Mouse (Mus musculus) G1E-ER4 (cell line): ENCODE measurements around the gene Filip1l. TPM values are rescaled to one million over a fixed set of nuclear protein-coding genes. Genes with fewer than 3 reads are reported as not detected.

ENCODE experiments used
- GATA1 ChIP-seq: IDR thresholded peaks from one replicate; pipeline ENCODE4 v1.8.0; 2012; ENCODE audit warnings: low read length, inconsistent platforms
- polyA plus RNA-seq: library from polyadenylated mRNA; stranded (reverse); fragments of >175 nt; gene quantifications from 2 replicates; pipeline ENCODE4 v1.2.3, GENCODE M21; 2012

The Filip1l gene
- polyA plus RNA-seq, 1 experiment, result not detected

DNA sequence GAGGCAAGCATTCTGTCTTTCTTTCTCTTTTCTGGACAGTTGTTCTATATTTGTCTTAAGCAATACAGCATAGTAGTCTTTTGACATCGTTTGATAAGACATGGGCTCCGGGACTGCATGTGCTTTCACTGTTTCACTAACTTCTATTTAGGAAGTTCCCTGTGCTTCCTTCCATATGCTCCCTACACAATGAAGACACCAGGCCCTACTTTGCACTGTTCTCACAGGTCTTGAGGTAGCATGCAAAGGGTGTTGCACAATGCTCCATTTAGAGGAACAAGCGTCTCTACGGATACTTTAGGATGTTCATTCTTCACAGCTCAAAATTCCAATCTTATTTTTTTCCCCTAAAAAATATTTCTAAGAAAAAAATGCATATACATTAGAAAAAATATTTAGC, 151.8 kb downstream of the Filip1l start:
- TF ChIP-seq GATA1, result no peak

GRCm38 (mm10) chr16:57506133-57506532, 153.2 kb downstream of the Filip1l start:
- TF ChIP-seq GATA1, result no peak

DNA sequence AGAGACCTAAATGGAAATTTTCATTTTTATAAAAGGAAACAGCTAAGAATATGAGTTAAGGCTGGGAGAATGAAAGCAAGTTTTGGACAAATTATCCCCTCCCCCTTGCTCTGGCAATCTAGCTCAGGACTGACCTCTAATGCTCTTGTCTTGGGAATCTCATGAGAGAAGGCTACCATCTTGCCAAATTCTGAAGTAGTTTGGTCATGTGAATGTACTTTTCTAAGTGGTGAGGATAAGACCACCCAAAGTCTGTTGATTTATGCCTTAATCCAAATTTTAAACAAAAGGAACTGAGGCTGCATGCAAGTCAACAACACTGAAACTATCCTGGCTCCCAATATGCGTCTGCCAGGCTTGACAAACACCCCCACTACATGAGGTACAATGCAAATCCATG, 155.5 kb downstream of the Filip1l start:
- no peak for TF ChIP-seq GATA1

DNA sequence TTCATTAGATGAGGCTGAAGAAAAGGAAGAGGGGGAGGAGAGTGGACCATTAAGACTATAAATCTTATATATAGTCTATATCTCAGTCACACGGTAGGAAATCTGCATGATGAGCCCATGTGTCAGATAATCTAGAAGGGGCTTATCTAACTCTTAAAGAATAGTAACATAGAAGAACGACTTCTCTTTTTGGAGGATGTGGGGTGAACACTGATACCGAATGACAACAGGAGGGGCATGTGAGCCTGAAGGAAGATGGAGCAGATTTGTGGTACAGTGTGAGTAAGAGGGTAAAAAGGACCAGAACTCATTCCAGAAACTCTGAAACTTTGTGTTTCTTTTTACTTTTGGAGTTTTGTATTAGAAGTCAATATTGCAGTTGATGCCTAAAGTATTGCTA, 156.2 kb downstream of the Filip1l start:
- TF ChIP-seq GATA1, result no peak

GRCm38 (mm10) chr16:57513562-57513961, 160.7 kb downstream of the Filip1l start:
- no peak for TF ChIP-seq GATA1

DNA sequence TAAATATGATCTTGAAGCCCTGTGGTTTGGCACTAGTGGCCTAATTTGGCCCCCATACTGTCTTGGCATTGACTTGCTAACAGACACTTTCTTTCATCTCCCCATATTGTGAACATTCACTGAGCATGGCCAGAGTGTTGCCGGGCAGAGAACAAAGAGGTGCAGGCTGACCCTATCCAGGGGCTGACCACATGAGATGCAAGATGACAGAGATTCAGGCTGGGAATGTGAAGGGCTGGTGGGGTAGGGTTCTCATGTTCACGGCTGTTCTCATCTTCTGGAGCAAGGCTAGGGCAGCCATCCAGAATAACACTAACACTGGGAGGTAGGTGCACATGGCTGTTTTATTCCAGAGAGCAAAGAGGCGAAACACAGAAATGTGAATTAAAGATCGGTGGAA, 161.5 kb downstream of the Filip1l start:
- TF ChIP-seq GATA1, result no peak

- TF ChIP-seq GATA1, result no peak
These were observed 162.7 kb downstream of the Filip1l start for GRCm38 (mm10) chr16:57515636-57516035.

DNA sequence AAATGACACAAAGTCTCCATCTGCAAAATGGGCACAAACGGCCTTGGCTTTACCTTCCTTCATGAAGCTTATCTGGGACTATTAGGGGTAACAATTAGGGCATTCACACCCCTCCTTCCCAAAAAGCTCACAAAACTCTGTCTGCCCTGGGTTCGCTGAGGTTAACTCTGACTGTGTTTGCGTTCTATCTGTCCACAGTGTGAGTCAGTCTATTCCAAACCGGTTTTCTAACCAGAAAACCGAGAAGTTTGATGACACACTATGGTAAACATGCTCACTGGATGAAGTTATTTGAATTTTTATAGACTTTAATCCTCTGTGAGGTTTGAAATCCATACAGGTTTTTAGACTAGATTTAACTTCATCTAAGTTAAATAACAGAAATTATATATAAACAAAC, 172.2 kb downstream of the Filip1l start:
- no peak for TF ChIP-seq GATA1

GRCm38 (mm10) chr16:57525476-57525875, 172.6 kb downstream of the Filip1l start:
- TF ChIP-seq GATA1, result no peak

DNA sequence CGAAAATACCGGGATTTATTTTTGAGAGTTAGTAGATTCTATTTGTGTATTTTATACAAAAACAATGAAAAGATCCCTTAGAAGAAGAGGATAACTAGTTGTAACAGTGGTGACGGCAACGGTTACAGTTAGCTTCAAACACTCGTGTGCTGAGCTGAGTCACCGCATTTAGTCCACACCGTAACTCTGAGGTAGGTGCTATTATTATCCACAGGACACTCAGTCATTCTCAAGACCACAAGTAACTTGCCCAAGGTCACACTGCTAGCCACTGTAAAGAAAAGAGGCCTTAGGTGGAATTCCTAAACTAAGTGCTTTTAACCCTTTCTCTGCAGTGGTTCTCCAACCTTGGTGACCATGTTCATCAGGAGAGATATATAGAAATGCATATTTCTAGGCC, 174.0 kb downstream of the Filip1l start:
- TF ChIP-seq GATA1, result no peak

DNA sequence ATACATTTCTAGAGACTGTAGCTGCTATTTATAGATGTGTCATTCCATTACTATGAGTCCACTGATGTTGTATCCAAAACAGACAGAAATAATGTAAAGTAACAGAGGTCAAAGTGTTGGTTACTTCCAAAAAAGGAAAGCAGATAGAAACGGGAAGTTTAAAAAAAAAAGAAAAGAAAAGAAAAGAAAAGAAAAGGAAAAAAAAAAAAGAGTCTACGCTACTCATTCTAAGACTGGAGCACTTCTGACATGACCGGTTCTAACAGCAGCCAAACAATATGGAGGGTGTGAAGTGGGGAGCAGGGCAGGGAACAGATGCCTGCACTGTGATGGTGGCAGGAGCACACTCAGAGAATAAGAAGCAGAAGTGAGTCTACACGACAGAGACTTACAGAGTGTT, 175.6 kb downstream of the Filip1l start:
- no peak for TF ChIP-seq GATA1

GRCm38 (mm10) chr16:57530547-57530946, 177.7 kb downstream of the Filip1l start:
- no peak for TF ChIP-seq GATA1

GRCm38 (mm10) chr16:57532081-57532493, 179.2 kb downstream of the Filip1l start:
- TF ChIP-seq GATA1, result no peak

DNA sequence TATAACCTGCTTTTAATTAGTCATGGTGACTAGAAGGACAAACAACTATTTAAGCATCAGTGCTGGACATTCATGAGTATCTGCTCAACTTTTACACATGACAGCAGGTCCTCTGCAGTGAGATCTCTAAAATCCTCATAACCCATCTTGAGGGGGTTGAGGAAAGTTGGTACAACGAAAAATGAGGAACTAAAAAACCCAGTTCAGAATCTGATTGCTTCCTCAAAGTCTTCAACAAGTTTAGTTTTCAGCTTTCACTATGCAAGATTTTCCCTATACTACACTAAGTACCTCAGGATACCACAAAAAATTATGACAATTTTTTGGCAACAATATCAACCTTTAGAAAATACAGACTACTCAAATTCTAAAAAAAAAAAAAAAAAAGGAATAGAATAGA, 181.5 kb downstream of the Filip1l start:
- TF ChIP-seq GATA1, result no peak

GRCm38 (mm10) chr16:57534811-57535210, 181.9 kb downstream of the Filip1l start:
- no peak for TF ChIP-seq GATA1

- no peak for TF ChIP-seq GATA1
These were observed 183.6 kb downstream of the Filip1l start for GRCm38 (mm10) chr16:57536511-57536910.

- TF ChIP-seq GATA1, result no peak
These were observed 190.3 kb downstream of the Filip1l start for GRCm38 (mm10) chr16:57543243-57543642.

- TF ChIP-seq GATA1, result no peak
These were observed 191.5 kb downstream of the Filip1l start for GRCm38 (mm10) chr16:57544441-57544840.

- TF ChIP-seq GATA1, result no peak
These were observed 193.5 kb downstream of the Filip1l start for GRCm38 (mm10) chr16:57546355-57546754.

DNA sequence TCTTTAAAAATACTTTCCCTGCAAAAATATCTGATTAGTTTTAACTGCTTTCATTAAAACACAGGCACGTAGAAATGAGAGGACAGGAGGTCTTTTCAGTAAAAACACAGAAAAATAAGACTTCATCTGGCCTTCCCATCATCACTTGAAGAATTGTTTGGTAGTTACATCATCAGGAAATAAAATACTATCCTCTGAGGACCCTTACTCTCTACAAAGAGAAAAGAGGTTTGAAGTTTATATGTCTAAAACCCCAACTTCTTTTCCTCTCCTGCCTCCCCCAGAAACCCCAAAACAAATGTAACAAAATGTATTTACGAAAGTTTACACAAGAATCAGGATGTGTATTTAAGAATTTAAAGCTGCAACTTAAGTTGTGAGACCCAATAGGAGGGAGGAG, 195.7 kb downstream of the Filip1l start:
- TF ChIP-seq GATA1, result no peak
